28 mouse cellular contexts compared by ENCODE assay signal in the genomic region with DNA sequence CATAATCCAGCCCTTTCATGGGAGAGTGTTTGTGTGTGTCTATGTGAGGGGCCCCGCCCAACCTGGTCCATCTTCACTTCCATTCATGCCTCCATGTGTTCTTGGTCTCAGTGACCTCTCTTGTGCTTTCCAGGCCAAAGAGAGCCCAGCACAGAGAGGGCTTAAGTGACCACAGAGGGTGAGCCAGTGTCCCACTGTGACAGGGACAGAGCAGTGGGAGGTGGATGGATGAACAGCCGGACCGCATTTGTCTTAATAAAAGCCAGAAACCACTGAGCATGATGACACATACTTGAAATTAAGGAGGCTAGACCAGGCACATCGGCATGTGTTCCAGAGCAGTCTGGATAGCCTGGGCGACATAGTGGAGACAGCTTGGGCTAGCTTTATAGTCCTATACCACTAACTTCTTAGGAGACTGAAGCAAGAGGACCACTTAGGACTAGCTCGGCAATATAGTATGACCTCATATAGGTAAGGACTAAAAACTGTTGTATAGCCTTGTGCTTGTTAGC. TPM values are rescaled to one million over a fixed set of nuclear protein-coding genes. Genes with fewer than 3 reads are reported as not detected.
DNase-seq lines count a peak whose midpoint lies in the region; ATAC-seq and TF ChIP-seq lines count a peak whose summit lies in the region.
"Had no signal": no experiment of that assay in that cellular context is flagged by ENCODE, and none has a peak within 500 bp of the region (broad histone marks: within the 10 kb centered on the region; RNA-seq: fewer than 3 reads in every experiment).

No protein-coding gene starts in this region.

- peaks cover 15% of the 10 kb centered on the region for H3K36me3 ChIP-seq in liver, embryonic 12.5 days
- no peaks in the 10 kb centered on the region for H3K36me3 ChIP-seq in liver, postnatal 0 days (replicated peaks; ENCODE audit: insufficient read depth, low read length)
- H3K36me3 ChIP-seq in G1E (replicated peaks), result peaks cover 37% of the 10 kb centered on the region
- no peaks in the 10 kb centered on the region for H3K36me3 ChIP-seq in midbrain, embryonic 14.5 days (ENCODE audit: control insufficient read depth, insufficient read depth, low read length)
- H3K36me3 ChIP-seq: forebrain, embryonic 15.5 days; hindbrain, embryonic 12.5 days had no signal

- TF ChIP-seq EP300 in liver, postnatal 0 days (IDR thresholded peaks at IDR 0.05; ENCODE audit: low read depth), result no peak

- peak; percentile 12 for TF ChIP-seq POLR2A in embryonic fibroblast, embryonic 13.5 days (IDR thresholded peaks at IDR 0.05; ENCODE audit: low read depth, low read length)

- no peaks in the 10 kb centered on the region for H3K9me3 ChIP-seq in liver, embryonic 12.5 days (replicated peaks)
- no peaks in the 10 kb centered on the region for H3K9me3 ChIP-seq in liver, postnatal 0 days (ENCODE audit: low read length)
- H3K9me3 ChIP-seq in G1E (replicated peaks), result no peaks in the 10 kb centered on the region
- H3K9me3 ChIP-seq in midbrain, embryonic 14.5 days (ENCODE audit: control insufficient read depth, low read length), result no peaks in the 10 kb centered on the region
- H3K9me3 ChIP-seq: forebrain, embryonic 15.5 days; hindbrain, embryonic 12.5 days; intestine, embryonic 15.5 days had no signal

- ATAC-seq in liver, embryonic 12.5 days, result no peak
- ATAC-seq in liver, postnatal 0 days, result no peak
- no peak for ATAC-seq in G1E (ENCODE audit: extremely low read depth, insufficient number of reproducible peaks, low FRiP score, poor library complexity, severe bottlenecking)
- ATAC-seq in midbrain, embryonic 14.5 days (ENCODE audit: low FRiP score, low TSS enrichment), result no peak
- ATAC-seq: forebrain, embryonic 15.5 days; hindbrain, postnatal 0 days; intestine, embryonic 15.5 days; Patski had no signal

- WGBS in liver, embryonic 12.5 days (ENCODE audit: insufficient replicate concordance), result 84% methylated on average over 6 of the region's 6 CpGs
- WGBS in liver, postnatal 0 days (ENCODE audit: insufficient replicate concordance), result 92% methylated on average over 6 of the region's 6 CpGs
- 93% methylated on average over 6 of the region's 6 CpGs for WGBS in midbrain, embryonic 14.5 days

- H3K4me1 ChIP-seq in liver, embryonic 12.5 days, result peaks cover 78% of the 10 kb centered on the region
- peaks cover 35% of the 10 kb centered on the region for H3K4me1 ChIP-seq in liver, postnatal 0 days (ENCODE audit: insufficient read depth)
- H3K4me1 ChIP-seq in G1E (ENCODE audit: insufficient read depth, low read depth, low read length), result peaks cover 74% of the 10 kb centered on the region
- peaks cover 16% of the 10 kb centered on the region for H3K4me1 ChIP-seq in embryonic fibroblast, embryonic 13.5 days (ENCODE audit: control insufficient read depth, insufficient read depth, low read length)
- H3K4me1 ChIP-seq in midbrain, embryonic 14.5 days (ENCODE audit: control insufficient read depth, insufficient read depth, low read length), result peaks cover 13% of the 10 kb centered on the region

- no peak overlapping the region for H3K9ac ChIP-seq in liver, embryonic 12.5 days
- H3K9ac ChIP-seq in liver, postnatal 0 days (replicated peaks), result no peak overlapping the region
- no peak overlapping the region for H3K9ac ChIP-seq in midbrain, embryonic 14.5 days (replicated peaks; ENCODE audit: low read length)
- H3K9ac ChIP-seq: forebrain, embryonic 15.5 days; hindbrain, embryonic 12.5 days; intestine, embryonic 15.5 days; liver, embryonic 14.5 days had no signal

- peak overlapping the region; percentile 49 for H3K27ac ChIP-seq in liver, embryonic 12.5 days
- no peak overlapping the region for H3K27ac ChIP-seq in liver, postnatal 0 days (ENCODE audit: low read depth)
- H3K27ac ChIP-seq in embryonic fibroblast, embryonic 13.5 days (ENCODE audit: insufficient read depth, low read length), result peak overlapping the region; percentile 15
- no peak overlapping the region for H3K27ac ChIP-seq in midbrain, embryonic 14.5 days (replicated peaks; ENCODE audit: low read depth, low read length)
- H3K27ac ChIP-seq: forebrain, embryonic 15.5 days; gastrocnemius, adult 2 months; hindbrain, embryonic 12.5 days; hindbrain, postnatal 0 days; intestine, embryonic 15.5 days; layer of hippocampus, adult 2 months had no signal

- H3K27me3 ChIP-seq in liver, embryonic 12.5 days (replicated peaks), result no peaks in the 10 kb centered on the region
- H3K27me3 ChIP-seq in liver, postnatal 0 days (ENCODE audit: insufficient read depth, low read length), result no peaks in the 10 kb centered on the region
- no peaks in the 10 kb centered on the region for H3K27me3 ChIP-seq in G1E (ENCODE audit: insufficient read depth, low read length)
- H3K27me3 ChIP-seq in midbrain, embryonic 14.5 days (ENCODE audit: control insufficient read depth, insufficient read depth, low read length), result peaks cover 4% of the 10 kb centered on the region; the same call in 1 of the 2 replicates
- H3K27me3 ChIP-seq: forebrain, embryonic 15.5 days; intestine, embryonic 15.5 days; Patski had no signal

- TF ChIP-seq CTCF in liver, postnatal 0 days (IDR thresholded peaks at IDR 0.05; ENCODE audit: low read depth), result no peak
- no peak for TF ChIP-seq CTCF in G1E (IDR thresholded peaks at IDR 0.05; ENCODE audit: low read depth, low read length)
- no peak for TF ChIP-seq CTCF in embryonic fibroblast, embryonic 13.5 days (IDR thresholded peaks at IDR 0.05; ENCODE audit: borderline replicate concordance, insufficient read depth, low read length)

- DNase-seq in liver, postnatal 0 days, result no peak
- DNase-seq in G1E (ENCODE audit: low spot score), result no peak
- DNase-seq in midbrain, embryonic 14.5 days, result no peak
- DNase-seq in neural tube, embryonic 10.5 days (ENCODE audit: extremely low spot score, low spot score), result no peak
- DNase-seq in spleen, postnatal 36 days (ENCODE audit: low spot score in 2 of 2), result no peak
- DNase-seq: adrenal gland, postnatal 10 days; cerebellum, adult 9-11 months; gastrocnemius, adult 2 months; gastrocnemius, postnatal 36 days; heart, adult 18-20 months; heart, postnatal 36 days; kidney, adult 2 months; kidney, postnatal 36 days; lung, postnatal 36 days; spleen, adult 18-20 months; thymus, adult 18-20 months; thymus, postnatal 36 days had no signal

- no peak overlapping the region for H3K4me2 ChIP-seq in liver, embryonic 12.5 days
- no peak overlapping the region for H3K4me2 ChIP-seq in liver, postnatal 0 days (ENCODE audit: low read depth, low read length)
- H3K4me2 ChIP-seq in midbrain, embryonic 14.5 days (ENCODE audit: low read length), result no peak overlapping the region
- H3K4me2 ChIP-seq: forebrain, embryonic 15.5 days; heart, embryonic 11.5 days; hindbrain, embryonic 12.5 days; intestine, embryonic 15.5 days; midbrain, embryonic 11.5 days had no signal

- H3K4me3 ChIP-seq in liver, embryonic 12.5 days, result no peak overlapping the region
- H3K4me3 ChIP-seq in liver, postnatal 0 days (ENCODE audit: low read depth, low read length), result no peak overlapping the region
- H3K4me3 ChIP-seq in G1E (ENCODE audit: low read depth, low read length), result peak overlapping the region; percentile 61; the same call in 1 of the 2 replicates
- no peak overlapping the region for H3K4me3 ChIP-seq in embryonic fibroblast, embryonic 13.5 days (ENCODE audit: insufficient read depth, low read length)
- H3K4me3 ChIP-seq in midbrain, embryonic 14.5 days (replicated peaks; ENCODE audit: low read depth, low read length), result no peak overlapping the region
- H3K4me3 ChIP-seq: forebrain, embryonic 15.5 days; gastrocnemius, adult 2 months; hindbrain, embryonic 12.5 days; intestine, embryonic 15.5 days; layer of hippocampus, adult 2 months had no signal

RNA-seq across cellular contexts. Expression of gene Lgals1, which starts 3.7 kb away (rescaled TPM):
- polyA plus RNA-seq in liver, embryonic 12.5 days (2016; fragmentation: Nextera tagmentation; extraction: Ambion mirVana), result 644 and 660 TPM in 2 replicates
- 93.4 and 102 TPM in 2 replicates for polyA plus RNA-seq in liver, postnatal 0 days (2015; fragmentation: Nextera tagmentation; extraction: Ambion mirVana)
- total RNA-seq in G1E (2014; fragmentation: Nextera tagmentation) (558 and 607 TPM in 2 replicates), G1E (2017) (3,673 and 4,536 TPM in 2 replicates)
- 1,469 and 2,086 TPM in 2 replicates for polyA plus RNA-seq in G1E (2012)
- polyA plus RNA-seq in embryonic fibroblast, embryonic 13.5 days (2011; ENCODE audit: insufficient read length, low read depth, missing spikeins), result 4,027 and 4,662 TPM in 2 replicates
- polyA plus RNA-seq in midbrain, embryonic 14.5 days (2014; fragmentation: Nextera tagmentation; extraction: Ambion mirVana), result 13.8 and 101 TPM in 2 replicates

RNA-seq across cellular contexts. Expression of gene Nol12, which starts 4.5 kb away (rescaled TPM):
- 47.9 and 51.6 TPM in 2 replicates for polyA plus RNA-seq in liver, embryonic 12.5 days (2016; fragmentation: Nextera tagmentation; extraction: Ambion mirVana)
- 20.3 and 21.5 TPM in 2 replicates for polyA plus RNA-seq in liver, postnatal 0 days (2015; fragmentation: Nextera tagmentation; extraction: Ambion mirVana)
- total RNA-seq in G1E (2014; fragmentation: Nextera tagmentation) (13.2 and 25.6 TPM in 2 replicates), G1E (2017) (20.1 and 24.2 TPM in 2 replicates)
- 15.9 and 16.7 TPM in 2 replicates for polyA plus RNA-seq in G1E (2012)
- polyA plus RNA-seq in embryonic fibroblast, embryonic 13.5 days (2011; ENCODE audit: insufficient read length, low read depth, missing spikeins), result 46.6 and 55.4 TPM in 2 replicates
- 61.0 and 70.8 TPM in 2 replicates for polyA plus RNA-seq in midbrain, embryonic 14.5 days (2014; fragmentation: Nextera tagmentation; extraction: Ambion mirVana)

RNA-seq across cellular contexts. Expression of gene Pdxp, which starts 16.5 kb away (rescaled TPM):
- 17.1 and 17.4 TPM in 2 replicates for polyA plus RNA-seq in liver, embryonic 12.5 days (2016; fragmentation: Nextera tagmentation; extraction: Ambion mirVana)
- polyA plus RNA-seq in liver, postnatal 0 days (2015; fragmentation: Nextera tagmentation; extraction: Ambion mirVana), result 1.9 and 2.1 TPM in 2 replicates
- total RNA-seq in G1E (2014; fragmentation: Nextera tagmentation), result 26.6 and 31.4 TPM in 2 replicates
- total RNA-seq in G1E (2017), result 13.9 and 18.1 TPM in 2 replicates
- polyA plus RNA-seq in G1E (2012), result 39.7 and 40.6 TPM in 2 replicates
- polyA plus RNA-seq in embryonic fibroblast, embryonic 13.5 days (2011; ENCODE audit: insufficient read length, low read depth, missing spikeins), result 3.0 and 4.2 TPM in 2 replicates
- 111 and 147 TPM in 2 replicates for polyA plus RNA-seq in midbrain, embryonic 14.5 days (2014; fragmentation: Nextera tagmentation; extraction: Ambion mirVana)

RNA-seq across cellular contexts. Expression of gene Triobp, which starts 17.3 kb away (rescaled TPM):
- polyA plus RNA-seq in liver, embryonic 12.5 days (2016; fragmentation: Nextera tagmentation; extraction: Ambion mirVana), result 21.0 and 26.8 TPM in 2 replicates
- 11.9 and 12.7 TPM in 2 replicates for polyA plus RNA-seq in liver, postnatal 0 days (2015; fragmentation: Nextera tagmentation; extraction: Ambion mirVana)
- 67.0 and 104 TPM in 2 replicates for total RNA-seq in G1E (2014; fragmentation: Nextera tagmentation)
- 23.6 and 24.4 TPM in 2 replicates for total RNA-seq in G1E (2017)
- 42.5 and 45.6 TPM in 2 replicates for polyA plus RNA-seq in G1E (2012)
- 34.2 and 45.6 TPM in 2 replicates for polyA plus RNA-seq in embryonic fibroblast, embryonic 13.5 days (2011; ENCODE audit: insufficient read length, low read depth, missing spikeins)
- polyA plus RNA-seq in midbrain, embryonic 14.5 days (2014; fragmentation: Nextera tagmentation; extraction: Ambion mirVana), result 42.5 and 46.5 TPM in 2 replicates

RNA-seq across cellular contexts. Expression of gene Sh3bp1, which starts 30.7 kb away (rescaled TPM):
- 34.3 and 39.3 TPM in 2 replicates for polyA plus RNA-seq in liver, embryonic 12.5 days (2016; fragmentation: Nextera tagmentation; extraction: Ambion mirVana)
- 7.4 and 8.2 TPM in 2 replicates for polyA plus RNA-seq in liver, postnatal 0 days (2015; fragmentation: Nextera tagmentation; extraction: Ambion mirVana)
- 207 and 231 TPM in 2 replicates for total RNA-seq in G1E (2014; fragmentation: Nextera tagmentation)
- 32.7 and 34.1 TPM in 2 replicates for total RNA-seq in G1E (2017)
- 1,400 and 1,821 TPM in 2 replicates for polyA plus RNA-seq in G1E (2012)
- polyA plus RNA-seq in embryonic fibroblast, embryonic 13.5 days (2011; ENCODE audit: insufficient read length, low read depth, missing spikeins), result 44.1 and 47.8 TPM in 2 replicates
- polyA plus RNA-seq in midbrain, embryonic 14.5 days (2014; fragmentation: Nextera tagmentation; extraction: Ambion mirVana), result 1.7 and 2.9 TPM in 2 replicates

Comparison
In these comparisons a context has a peak if more than half of its experiments do, and no peak if none do; other contexts are left out.
1. H3K27ac ChIP-seq: peak in liver, embryonic 12.5 days (single experiment) and embryonic fibroblast, embryonic 13.5 days (single experiment); none in liver, postnatal 0 days (single experiment) and midbrain, embryonic 14.5 days (single experiment).